Mouse (Mus musculus) thymus, adult 18-20 months (tissue): ENCODE results near the gene Dock1.

Experiments used
- DNase-seq, 2 experiments: peaks; one replicate each; pipeline ENCODE4 v3.0.0; 2022; ENCODE audit warnings: mixed read lengths in 2 of 2

The Dock1 gene

GRCm38 (mm10) chr7:135203920-135204319, 533.5 kb downstream of the Dock1 start:
- DNase-seq, result no peak

GRCm38 (mm10) chr7:135205111-135205510, 534.7 kb downstream of the Dock1 start:
- no peak for DNase-seq

- no peak for DNase-seq
Observed at GRCm38 (mm10) chr7:135208947-135209567, 538.6 kb downstream of the Dock1 start.

- no peak for DNase-seq
Observed at GRCm38 (mm10) chr7:135210296-135210695, 539.8 kb downstream of the Dock1 start.

- no peak for DNase-seq
Observed at GRCm38 (mm10) chr7:135210831-135211230, 540.4 kb downstream of the Dock1 start.

- no peak for DNase-seq
Observed at GRCm38 (mm10) chr7:135212505-135212904, 542.1 kb downstream of the Dock1 start.

DNA sequence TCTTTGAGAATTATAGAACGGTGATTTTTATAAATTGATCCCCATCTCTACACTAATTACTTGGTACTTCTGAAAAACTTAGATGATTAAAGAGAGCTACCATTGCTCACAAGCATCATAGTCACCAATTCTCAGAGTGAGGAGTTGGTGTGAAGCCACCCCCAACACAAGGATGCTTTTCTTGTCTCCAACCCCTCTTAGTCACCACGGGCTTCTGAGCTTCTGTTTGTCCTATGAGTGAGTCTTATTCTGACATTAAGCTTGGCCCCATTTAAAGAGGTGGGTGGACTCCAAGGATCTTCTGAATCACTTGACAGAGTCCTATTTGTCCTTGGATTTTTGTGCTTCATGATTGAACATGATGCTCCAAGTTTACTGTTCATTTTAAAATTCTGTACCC, 551.0 kb downstream of the Dock1 start:
- no peak for DNase-seq
